Mouse (Mus musculus) limb, embryonic 14.5 days (tissue): Measurements from ENCODE around the gene Zfp346. TPM values are rescaled to one million over a fixed set of nuclear protein-coding genes. Genes with fewer than 3 reads are reported as not detected.

Experiments used
- ATAC-seq: fragments of 200-750 bp; cut with Nextera tagmentation; 2 replicates; pipeline ENCODE4 v1.8.0; 2017; ENCODE audit warnings: low read depth, moderate number of reproducible peaks, moderate TSS enrichment; ENCODE audit not compliant: low FRiP score
- DNase-seq: peaks from one replicate; pipeline ENCODE4 v3.0.0-alpha.2; 2015; ENCODE audit warnings: low spot score
- H3K27ac ChIP-seq: fragments of 300-500 bp; sonication (generic); replicated peaks from 2 replicates; pipeline ENCODE4 v1.5.1; 2014; ENCODE audit warnings: low read depth, mild to moderate bottlenecking, low read length, moderate library complexity, mixed read lengths
- H3K27me3 ChIP-seq: fragments of 300-500 bp; sonication (generic); 2 replicates; pipeline ENCODE4 v1.6.1; 2014; ENCODE audit warnings: low read length, mixed read lengths; ENCODE audit not compliant: control insufficient read depth, insufficient read depth
- H3K36me3 ChIP-seq: fragments of 300-500 bp; sonication (generic); 2 replicates; pipeline ENCODE4 v1.6.1; 2014; ENCODE audit warnings: mild to moderate bottlenecking, low read length, moderate library complexity, mixed read lengths; ENCODE audit not compliant: control insufficient read depth, insufficient read depth
- H3K4me1 ChIP-seq: fragments of 300-500 bp; sonication (generic); 2 replicates; pipeline ENCODE4 v1.6.1; 2014; ENCODE audit warnings: antibody characterized with exemption, low read length, mixed read lengths; ENCODE audit not compliant: control insufficient read depth, insufficient read depth
- H3K4me2 ChIP-seq: fragments of 300-500 bp; sonication (generic); replicated peaks from 2 replicates; pipeline ENCODE4 v1.6.1; 2014; ENCODE audit warnings: low read depth, mild to moderate bottlenecking, low read length, moderate library complexity; ENCODE audit not compliant: severe bottlenecking
- H3K4me3 ChIP-seq: fragments of 300-500 bp; sonication (generic); replicated peaks from 2 replicates; pipeline ENCODE4 v1.5.1; 2014; ENCODE audit warnings: low read length
- H3K9ac ChIP-seq: fragments of 300-500 bp; sonication (generic); 2 replicates; pipeline ENCODE4 v1.6.1; 2014; ENCODE audit warnings: mild to moderate bottlenecking, low read depth, low read length, moderate library complexity; ENCODE audit not compliant: severe bottlenecking
- H3K9me3 ChIP-seq: fragments of 300-500 bp; sonication (generic); 2 replicates; pipeline ENCODE4 v1.6.1; 2016; ENCODE audit warnings: low read length; ENCODE audit not compliant: control insufficient read depth
- POLR2A ChIP-seq: fragments of 200-500 bp; IDR thresholded peaks from 2 replicates; pipeline ENCODE4 v1.8.0; 2012; ENCODE audit warnings: inconsistent platforms, mild to moderate bottlenecking, moderate library complexity, borderline replicate concordance; ENCODE audit not compliant: insufficient read depth, insufficient read length; ENCODE audit errors: extremely low read depth
- WGBS: fragments of 180-500 bp; shearing (Covaris S2); extraction: QIAGEN DNeasy Blood & Tissue Kit; methylation state at CpG from one replicate; pipeline ENCODE4 v1.1.7; 2014; 5-methylcytosine and 5-hydroxymethylcytosine counted together
- polyA plus RNA-seq, 2 experiments: library from polyadenylated mRNA; depleted of rRNA in 1 of 2; stranded (reverse) in 1 of 2; unstranded in 1 of 2; fragments of >200 nt; fragmentation: Nextera tagmentation in 1 of 2; extraction: Ambion mirVana in 1 of 2; gene quantifications; 2 replicates each; pipeline versions ENCODE4 v1.2.1 to v1.2.3; 2012 to 2014

The Zfp346 gene
- polyA plus RNA-seq, 2 experiments, result 27.0 to 48.6 TPM

GRCm38 (mm10) chr13:55114375-55114774 is 9.3 kb downstream of the Zfp346 start:
- H3K4me3 ChIP-seq, result no peak overlapping the region
- ATAC-seq (no peak), DNase-seq (no peak)
- peaks cover 63% of the 10 kb centered on the region for H3K36me3 ChIP-seq
- no peak overlapping the region for H3K27ac ChIP-seq
- 85% methylated on average over 6 of the region's 6 CpGs for WGBS
- TF ChIP-seq POLR2A, result no peak
- H3K9me3 ChIP-seq, result no peaks in the 10 kb centered on the region
- H3K4me1 ChIP-seq, result no peaks in the 10 kb centered on the region
- H3K4me2 ChIP-seq, result no peak overlapping the region
- H3K27me3 ChIP-seq, result no peaks in the 10 kb centered on the region
- no peak overlapping the region for H3K9ac ChIP-seq

- no peaks in the 10 kb centered on the region for H3K4me1 ChIP-seq
- no peak overlapping the region for H3K4me3 ChIP-seq
- H3K9ac ChIP-seq, result no peak overlapping the region
- H3K9me3 ChIP-seq, result no peaks in the 10 kb centered on the region
- H3K4me2 ChIP-seq, result no peak overlapping the region
- no peak for ATAC-seq
- no peaks in the 10 kb centered on the region for H3K27me3 ChIP-seq
- no peak overlapping the region for H3K27ac ChIP-seq
- no peak for DNase-seq
- TF ChIP-seq POLR2A, result no peak
- 94% methylated on average over 6 of the region's 6 CpGs for WGBS
- peaks cover 65% of the 10 kb centered on the region for H3K36me3 ChIP-seq
Measured at GRCm38 (mm10) chr13:55124903-55125302, 19.8 kb downstream of the Zfp346 start.

GRCm38 (mm10) chr13:55133448-55133847 is 28.3 kb downstream of the Zfp346 start, which contains the start of gene Gm17617:
Gene Gm17617, minus strand, starts transcription at chr13:55133548.
- ATAC-seq, result no peak
- Histone ChIP-seq H3K9ac (no peak within 1 kb of the TSS), H3K9me3 (no peaks in the 10 kb centered on the region), H3K36me3 (peaks cover 46% of the 10 kb centered on the region), H3K4me2 (no peak within 1 kb of the TSS), H3K4me1 (no peaks in the 10 kb centered on the region), H3K27me3 (no peaks in the 10 kb centered on the region), H3K4me3 (no peak within 1 kb of the TSS), H3K27ac (no peak within 1 kb of the TSS)
- WGBS, result 97% methylated on average over 2 of the region's 2 CpGs
- TF ChIP-seq POLR2A, result no peak
- no peak for DNase-seq

GRCm38 (mm10) chr13:55135382-55135781 is 30.3 kb downstream of the Zfp346 start:
- TF ChIP-seq POLR2A, result no peak
- no peak overlapping the region for H3K9ac ChIP-seq
- H3K4me2 ChIP-seq, result no peak overlapping the region
- H3K27ac ChIP-seq, result no peak overlapping the region
- DNase-seq, result peak; percentile 24
- no peaks in the 10 kb centered on the region for H3K27me3 ChIP-seq
- 6% methylated on average over 5 of the region's 5 CpGs for WGBS
- H3K4me3 ChIP-seq, result no peak overlapping the region
- H3K4me1 ChIP-seq, result no peaks in the 10 kb centered on the region
- ATAC-seq, result no peak
- H3K9me3 ChIP-seq, result no peaks in the 10 kb centered on the region
- peaks cover 31% of the 10 kb centered on the region for H3K36me3 ChIP-seq

- ATAC-seq (no peak), DNase-seq (no peak)
- Histone ChIP-seq H3K36me3 (no peaks in the 10 kb centered on the region), H3K4me2 (no peak overlapping the region), H3K9me3 (no peaks in the 10 kb centered on the region), H3K27ac (no peak overlapping the region), H3K4me1 (no peaks in the 10 kb centered on the region), H3K9ac (no peak overlapping the region), H3K27me3 (no peaks in the 10 kb centered on the region), H3K4me3 (no peak overlapping the region)
- WGBS, result 84% methylated on average over 2 of the region's 2 CpGs
- TF ChIP-seq POLR2A, result no peak
Measured at GRCm38 (mm10) chr13:55140271-55140670, 35.2 kb downstream of the Zfp346 start.
